Mouse (Mus musculus) forebrain, embryonic 14.5 days (tissue): Measurements from ENCODE around the gene Tmod3. TPM values are rescaled to one million over a fixed set of nuclear protein-coding genes. Genes with fewer than 3 reads are reported as not detected.
A peak's percentile ranks its signal among the peaks of the same experiment; 100 is the strongest.

ENCODE experiments used
- ATAC-seq: fragments of 200-750 bp; cut with Nextera tagmentation; 2 replicates; pipeline ENCODE4 v1.8.0; 2017; ENCODE audit warnings: mild to moderate bottlenecking, moderate library complexity
- DNase-seq: peaks from one replicate; pipeline ENCODE4 v3.0.0-alpha.2; 2015; ENCODE audit warnings: low spot score
- H3K27ac ChIP-seq: fragments of 300-500 bp; sonication (generic); 2 replicates; pipeline ENCODE4 v1.5.1; 2014; ENCODE audit warnings: low read depth, mild to moderate bottlenecking, control low read depth, low read length, moderate library complexity
- H3K27me3 ChIP-seq: fragments of 300-500 bp; sonication (generic); replicated peaks from 2 replicates; pipeline ENCODE4 v1.6.1; 2014; ENCODE audit warnings: low read length, control low read depth, mixed read lengths; ENCODE audit not compliant: control insufficient read depth, insufficient read depth
- H3K36me3 ChIP-seq: fragments of 300-500 bp; sonication (generic); 2 replicates; pipeline ENCODE4 v1.6.1; 2014; ENCODE audit warnings: low read length, control low read depth; ENCODE audit not compliant: control insufficient read depth, insufficient read depth
- H3K4me1 ChIP-seq: fragments of 300-500 bp; sonication (generic); 2 replicates; pipeline ENCODE4 v1.6.1; 2014; ENCODE audit warnings: antibody characterized with exemption, low read length, control low read depth; ENCODE audit not compliant: control insufficient read depth, insufficient read depth
- H3K4me2 ChIP-seq: fragments of 300-500 bp; sonication (generic); 2 replicates; pipeline ENCODE4 v1.6.1; 2014; ENCODE audit warnings: mild to moderate bottlenecking, control low read depth, low read length
- H3K4me3 ChIP-seq: fragments of 300-500 bp; sonication (generic); 2 replicates; pipeline ENCODE4 v1.5.1; 2014; ENCODE audit warnings: low read depth, low read length, control low read depth
- H3K9ac ChIP-seq: fragments of 300-500 bp; sonication (generic); 2 replicates; pipeline ENCODE4 v1.6.1; 2014; ENCODE audit warnings: mild to moderate bottlenecking, low read length, control low read depth, moderate library complexity
- H3K9me3 ChIP-seq: fragments of 300-500 bp; sonication (generic); replicated peaks from 2 replicates; pipeline ENCODE4 v1.6.1; 2016; ENCODE audit warnings: low read length, control low read depth, mixed read lengths; ENCODE audit not compliant: control insufficient read depth
- WGBS: fragments of 180-500 bp; shearing (Covaris S2); extraction: QIAGEN DNeasy Blood & Tissue Kit; methylation state at CpG from one replicate; pipeline ENCODE4 v1.1.7; 2014; 5-methylcytosine and 5-hydroxymethylcytosine counted together
- polyA plus RNA-seq: library from polyadenylated mRNA; unstranded; fragments of >200 nt; fragmentation: Nextera tagmentation; extraction: Ambion mirVana; gene quantifications from 2 replicates; pipeline ENCODE4 v1.2.1, GENCODE M21; 2014

The Tmod3 gene
- 92.4 and 104 TPM in 2 replicates for polyA plus RNA-seq

- WGBS: 3% methylated on average over 21 of the region's 21 CpGs
- Histone ChIP-seq H3K27me3 (no peaks in the 10 kb centered on the region), H3K4me3 (peak within 1 kb of the TSS; percentile 93), H3K36me3 (no peaks in the 10 kb centered on the region), H3K4me2 (peak within 1 kb of the TSS; percentile 68), H3K9me3 (no peaks in the 10 kb centered on the region), H3K27ac (peak within 1 kb of the TSS; percentile 33; the same call in 1 of the 2 replicates), H3K4me1 (peaks cover 4% of the 10 kb centered on the region; the same call in 1 of the 2 replicates), H3K9ac (peak within 1 kb of the TSS; percentile 85)
- DNase-seq: peak; percentile 96
- ATAC-seq: peak; percentile 99
Measured at GRCm38 (mm10) chr9:75559512-75560012, at the start of gene Tmod3. Tmod3 (minus strand) TSS chr9:75559657.

DNA sequence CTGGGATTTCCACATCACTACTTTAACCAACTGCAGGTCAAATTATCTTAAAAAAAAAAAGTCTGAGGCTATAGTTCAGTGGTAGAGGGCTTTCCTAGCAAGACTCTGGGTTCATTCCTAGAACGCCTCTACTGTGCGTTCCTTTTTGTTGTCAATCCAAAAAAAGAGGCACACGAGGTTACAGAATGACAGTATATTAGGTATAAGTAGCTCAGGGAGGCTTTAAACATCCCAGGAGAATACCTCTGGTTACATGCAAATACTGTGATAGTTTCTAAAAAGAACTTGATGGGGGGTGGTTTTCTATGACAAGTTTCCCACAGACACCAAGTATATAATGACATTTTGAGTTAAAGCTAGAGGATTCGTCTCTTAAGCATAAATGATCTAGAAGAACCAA, 48.0 kb upstream of the Tmod3 start:
- no peak overlapping the region for H3K27ac ChIP-seq
- no peak for ATAC-seq
- H3K9me3 ChIP-seq: no peaks in the 10 kb centered on the region
- H3K4me1 ChIP-seq: peaks cover 7% of the 10 kb centered on the region
- no peak for DNase-seq
- WGBS: 90% methylated on average over 4 of the region's 4 CpGs
- no peak overlapping the region for H3K9ac ChIP-seq
- H3K4me2 ChIP-seq: no peak overlapping the region
- H3K4me3 ChIP-seq: no peak overlapping the region
- peaks cover 9% of the 10 kb centered on the region; the same call in 1 of the 2 replicates for H3K36me3 ChIP-seq
- no peaks in the 10 kb centered on the region for H3K27me3 ChIP-seq

DNA sequence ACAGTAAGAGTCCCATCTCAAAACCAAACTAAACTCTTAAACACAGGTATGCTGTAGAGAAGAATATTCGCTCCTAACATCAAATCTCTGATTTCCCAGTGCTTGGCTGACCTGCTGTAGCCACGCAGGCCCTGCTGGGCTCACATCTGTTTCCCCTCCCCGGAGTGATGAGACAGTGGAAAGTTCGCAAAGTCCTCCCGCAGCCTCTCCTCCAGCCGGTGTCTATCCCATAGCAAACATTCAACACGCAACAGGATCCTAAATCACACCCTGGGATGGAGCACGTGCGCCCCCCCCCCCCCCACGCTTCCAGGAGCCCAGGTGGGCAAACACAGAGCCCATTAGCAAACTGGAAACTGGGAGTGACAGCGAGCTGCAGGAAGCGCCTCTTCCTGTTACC, 42.1 kb upstream of the Tmod3 start:
- ATAC-seq (no peak), DNase-seq (no peak)
- no peaks in the 10 kb centered on the region for H3K9me3 ChIP-seq
- H3K4me3 ChIP-seq: no peak overlapping the region
- H3K27ac ChIP-seq: no peak overlapping the region
- peaks cover 14% of the 10 kb centered on the region; the same call in 1 of the 2 replicates for H3K36me3 ChIP-seq
- peaks cover 9% of the 10 kb centered on the region for H3K4me1 ChIP-seq
- H3K9ac ChIP-seq: no peak overlapping the region
- 76% methylated on average over 12 of the region's 12 CpGs for WGBS
- H3K27me3 ChIP-seq: no peaks in the 10 kb centered on the region
- no peak overlapping the region for H3K4me2 ChIP-seq

- DNase-seq (peak; percentile 24), ATAC-seq (no peak)
- WGBS: 70% methylated on average over 7 of the region's 7 CpGs
- Histone ChIP-seq H3K27ac (no peak overlapping the region), H3K4me1 (peaks cover 9% of the 10 kb centered on the region), H3K4me3 (no peak overlapping the region), H3K9me3 (no peaks in the 10 kb centered on the region), H3K36me3 (peaks cover 17% of the 10 kb centered on the region; the same call in 1 of the 2 replicates), H3K9ac (no peak overlapping the region), H3K4me2 (no peak overlapping the region), H3K27me3 (no peaks in the 10 kb centered on the region)
Measured at GRCm38 (mm10) chr9:75600166-75600934, 40.9 kb upstream of the Tmod3 start.

- no peaks in the 10 kb centered on the region for H3K9me3 ChIP-seq
- H3K27me3 ChIP-seq: no peaks in the 10 kb centered on the region
- 27% methylated on average over 5 of the region's 5 CpGs for WGBS
- no peak overlapping the region for H3K4me3 ChIP-seq
- ATAC-seq (peak; percentile 94), DNase-seq (peak; percentile 94)
- H3K4me1 ChIP-seq: peaks cover 9% of the 10 kb centered on the region
- H3K4me2 ChIP-seq: no peak overlapping the region
- H3K27ac ChIP-seq: peak overlapping the region; percentile 46; the same call in 1 of the 2 replicates
- no peak overlapping the region for H3K9ac ChIP-seq
- peaks cover 18% of the 10 kb centered on the region for H3K36me3 ChIP-seq
Measured at GRCm38 (mm10) chr9:75599191-75599841, 39.9 kb upstream of the Tmod3 start.

GRCm38 (mm10) chr9:75597596-75597995, 38.1 kb upstream of the Tmod3 start:
- no peak for ATAC-seq
- H3K36me3 ChIP-seq: peaks cover 33% of the 10 kb centered on the region
- 70% methylated on average over 4 of the region's 4 CpGs for WGBS
- H3K9me3 ChIP-seq: no peaks in the 10 kb centered on the region
- no peak overlapping the region for H3K9ac ChIP-seq
- H3K4me3 ChIP-seq: no peak overlapping the region
- no peaks in the 10 kb centered on the region for H3K27me3 ChIP-seq
- no peak overlapping the region for H3K27ac ChIP-seq
- no peak for DNase-seq
- no peak overlapping the region for H3K4me2 ChIP-seq
- H3K4me1 ChIP-seq: peaks cover 9% of the 10 kb centered on the region

DNA sequence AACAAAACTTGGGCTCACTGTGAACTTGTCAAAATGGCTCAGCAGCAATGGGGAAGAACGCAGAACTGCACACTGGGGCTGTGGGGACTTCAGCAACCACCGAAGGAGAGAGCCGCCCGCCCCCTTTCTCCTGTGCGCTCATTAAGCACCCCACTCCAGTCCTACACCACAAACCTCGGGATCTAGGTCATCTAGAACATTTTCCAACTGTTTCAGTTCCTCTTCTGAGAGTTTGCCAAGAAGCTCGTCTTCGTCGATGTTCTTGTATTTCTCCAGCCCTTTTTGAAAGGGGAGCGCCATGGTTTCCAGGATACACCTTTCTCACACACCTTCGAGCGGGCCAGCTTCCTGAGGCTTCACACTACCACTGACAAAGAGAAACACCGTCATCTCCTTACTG, 37.6 kb upstream of the Tmod3 start:
- no peak overlapping the region for H3K9ac ChIP-seq
- peaks cover 9% of the 10 kb centered on the region for H3K4me1 ChIP-seq
- ATAC-seq: no peak
- H3K27me3 ChIP-seq: no peaks in the 10 kb centered on the region
- no peak overlapping the region for H3K27ac ChIP-seq
- DNase-seq: no peak
- 90% methylated on average over 13 of the region's 13 CpGs for WGBS
- no peak overlapping the region for H3K4me3 ChIP-seq
- H3K36me3 ChIP-seq: peaks cover 38% of the 10 kb centered on the region
- H3K4me2 ChIP-seq: no peak overlapping the region
- H3K9me3 ChIP-seq: no peaks in the 10 kb centered on the region

DNA sequence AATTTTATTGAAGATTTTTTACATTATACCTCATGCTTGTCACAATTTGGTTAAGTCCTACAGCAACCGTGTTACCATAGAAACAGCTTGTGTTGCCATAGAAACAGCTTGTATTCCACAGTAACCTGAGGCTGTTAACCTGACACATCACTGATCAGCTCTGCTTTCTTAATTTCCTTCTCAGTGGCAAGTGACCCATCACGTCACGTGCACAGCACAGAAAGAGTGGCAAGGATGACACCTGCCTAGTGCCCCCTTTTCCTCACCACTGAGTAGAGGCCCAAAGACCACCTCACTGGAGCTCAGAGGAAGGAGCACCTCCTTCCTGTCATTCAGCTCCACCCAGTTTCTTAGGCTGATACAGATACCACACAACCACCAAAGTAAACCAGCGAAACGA, 34.0 kb upstream of the Tmod3 start:
- H3K4me2 ChIP-seq: no peak overlapping the region
- H3K9me3 ChIP-seq: no peaks in the 10 kb centered on the region
- WGBS: 81% methylated on average over 5 of the region's 5 CpGs
- peaks cover 72% of the 10 kb centered on the region for H3K36me3 ChIP-seq
- no peaks in the 10 kb centered on the region for H3K27me3 ChIP-seq
- DNase-seq (peak; percentile 53), ATAC-seq (peak; percentile 9; the same call in 1 of the 2 replicates)
- H3K4me1 ChIP-seq: no peaks in the 10 kb centered on the region
- H3K4me3 ChIP-seq: no peak overlapping the region
- H3K9ac ChIP-seq: no peak overlapping the region
- H3K27ac ChIP-seq: no peak overlapping the region
